Mouse (Mus musculus) midbrain, embryonic 14.5 days (tissue): ENCODE data around the gene Tns1. TPM values are rescaled to one million over a fixed set of nuclear protein-coding genes. Genes with fewer than 3 reads are reported as not detected.

Source experiments
- ATAC-seq: fragments of 200-750 bp; cut with Nextera tagmentation; 2 replicates; pipeline ENCODE4 v1.8.0; 2017; ENCODE audit warnings: moderate number of reproducible peaks, moderate library complexity; ENCODE audit not compliant: low FRiP score, low TSS enrichment
- DNase-seq: peaks from one replicate; pipeline ENCODE4 v3.0.0-alpha.2; 2015
- H3K27ac ChIP-seq: fragments of 300-500 bp; sonication (generic); replicated peaks from 2 replicates; pipeline ENCODE4 v1.5.1; 2014; ENCODE audit warnings: mild to moderate bottlenecking, low read depth, low read length, moderate library complexity
- H3K27me3 ChIP-seq: fragments of 300-500 bp; sonication (generic); 2 replicates; pipeline ENCODE4 v1.6.1; 2014; ENCODE audit warnings: low read length, control low read depth, mixed read lengths; ENCODE audit not compliant: control insufficient read depth, insufficient read depth
- H3K36me3 ChIP-seq: fragments of 300-500 bp; sonication (generic); 2 replicates; pipeline ENCODE4 v1.6.1; 2014; ENCODE audit warnings: low read length, control low read depth; ENCODE audit not compliant: control insufficient read depth, insufficient read depth
- H3K4me1 ChIP-seq: fragments of 300-500 bp; sonication (generic); 2 replicates; pipeline ENCODE4 v1.6.1; 2014; ENCODE audit warnings: mild to moderate bottlenecking, antibody characterized with exemption, low read length, control low read depth; ENCODE audit not compliant: control insufficient read depth, insufficient read depth
- H3K4me2 ChIP-seq: fragments of 300-500 bp; sonication (generic); 2 replicates; pipeline ENCODE4 v1.6.1; 2014; ENCODE audit warnings: mild to moderate bottlenecking, low read length, moderate library complexity
- H3K4me3 ChIP-seq: fragments of 300-500 bp; sonication (generic); replicated peaks from 2 replicates; pipeline ENCODE4 v1.5.1; 2014; ENCODE audit warnings: low read depth, low read length
- H3K9ac ChIP-seq: fragments of 300-500 bp; sonication (generic); replicated peaks from 2 replicates; pipeline ENCODE4 v1.6.1; 2014; ENCODE audit warnings: mild to moderate bottlenecking, low read length, moderate library complexity
- H3K9me3 ChIP-seq: fragments of 300-500 bp; sonication (generic); 2 replicates; pipeline ENCODE4 v1.6.1; 2016; ENCODE audit warnings: low read length, control low read depth, mixed read lengths; ENCODE audit not compliant: control insufficient read depth
- WGBS: fragments of 180-500 bp; shearing (Covaris S2); extraction: QIAGEN DNeasy Blood & Tissue Kit; methylation state at CpG from one replicate; pipeline ENCODE4 v1.1.7; 2014; 5-methylcytosine and 5-hydroxymethylcytosine counted together
- polyA plus RNA-seq: library from polyadenylated mRNA; unstranded; fragments of >200 nt; fragmentation: Nextera tagmentation; extraction: Ambion mirVana; gene quantifications from 2 replicates; pipeline ENCODE4 v1.2.1, GENCODE M21; 2014

Gene Tns1
- polyA plus RNA-seq, 1 experiment from 2014 or later: 11.0 TPM

GRCm38 (mm10) chr1:73880731-73881130, 243.5 kb downstream of the Tns1 start:
- Histone ChIP-seq H3K4me1 (no peaks in the 10 kb centered on the region), H3K9ac (no peak overlapping the region), H3K4me2 (no peak overlapping the region), H3K27me3 (no peaks in the 10 kb centered on the region), H3K36me3 (no peaks in the 10 kb centered on the region), H3K4me3 (no peak overlapping the region), H3K9me3 (peaks cover 5% of the 10 kb centered on the region), H3K27ac (no peak overlapping the region)
- DNase-seq (no peak), ATAC-seq (no peak)

DNA sequence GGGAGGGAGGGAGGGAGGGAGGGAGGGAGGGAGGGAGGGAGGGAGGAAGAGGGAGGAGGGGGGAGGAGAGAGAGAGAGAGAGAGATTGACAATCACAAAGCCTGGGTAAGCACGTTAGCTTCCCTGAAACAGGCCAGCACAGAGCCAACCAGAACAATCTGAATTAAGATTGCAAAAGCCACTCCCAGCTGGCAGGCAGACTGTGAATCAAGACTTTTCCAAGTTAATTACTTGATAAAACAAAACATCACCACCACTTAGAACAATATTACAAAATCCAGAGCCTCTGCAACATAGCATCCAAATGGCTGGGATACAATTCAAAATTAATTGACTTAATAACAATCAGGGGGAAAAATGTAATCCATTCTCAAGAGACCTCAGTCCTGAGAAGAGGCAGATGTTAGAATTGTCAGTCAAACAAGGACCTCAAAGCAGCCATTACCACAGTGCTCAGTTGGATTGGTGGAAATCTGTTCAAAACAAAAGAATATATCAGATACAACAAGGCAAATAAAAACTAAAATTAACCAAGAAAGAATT, 248.5 kb downstream of the Tns1 start:
- no peaks in the 10 kb centered on the region for H3K36me3 ChIP-seq
- DNase-seq (no peak), ATAC-seq (no peak)
- no peaks in the 10 kb centered on the region for H3K27me3 ChIP-seq
- no peaks in the 10 kb centered on the region for H3K9me3 ChIP-seq
- H3K4me3 ChIP-seq: no peak overlapping the region
- H3K4me2 ChIP-seq: no peak overlapping the region
- H3K4me1 ChIP-seq: no peaks in the 10 kb centered on the region
- no peak overlapping the region for H3K9ac ChIP-seq
- H3K27ac ChIP-seq: no peak overlapping the region
- 7% methylated on average over 1 of the region's 1 CpGs for WGBS

GRCm38 (mm10) chr1:73864314-73864713, 259.9 kb downstream of the Tns1 start:
- ATAC-seq (no peak), DNase-seq (no peak)
- Histone ChIP-seq H3K4me3 (no peak overlapping the region), H3K4me1 (peaks cover 4% of the 10 kb centered on the region; the same call in 1 of the 2 replicates), H3K36me3 (no peaks in the 10 kb centered on the region), H3K27ac (no peak overlapping the region), H3K9me3 (no peaks in the 10 kb centered on the region), H3K9ac (no peak overlapping the region), H3K27me3 (no peaks in the 10 kb centered on the region), H3K4me2 (no peak overlapping the region)
- WGBS: 73% methylated on average over 3 of the region's 3 CpGs

- Histone ChIP-seq H3K27ac (no peak overlapping the region), H3K4me3 (no peak overlapping the region), H3K36me3 (no peaks in the 10 kb centered on the region), H3K4me1 (peaks cover 4% of the 10 kb centered on the region; the same call in 1 of the 2 replicates), H3K9ac (no peak overlapping the region), H3K27me3 (no peaks in the 10 kb centered on the region), H3K9me3 (no peaks in the 10 kb centered on the region), H3K4me2 (no peak overlapping the region)
- ATAC-seq (no peak), DNase-seq (no peak)
- 59% methylated on average over 11 of the region's 11 CpGs for WGBS
These were observed 261.2 kb downstream of the Tns1 start for GRCm38 (mm10) chr1:73863074-73863431.

DNA sequence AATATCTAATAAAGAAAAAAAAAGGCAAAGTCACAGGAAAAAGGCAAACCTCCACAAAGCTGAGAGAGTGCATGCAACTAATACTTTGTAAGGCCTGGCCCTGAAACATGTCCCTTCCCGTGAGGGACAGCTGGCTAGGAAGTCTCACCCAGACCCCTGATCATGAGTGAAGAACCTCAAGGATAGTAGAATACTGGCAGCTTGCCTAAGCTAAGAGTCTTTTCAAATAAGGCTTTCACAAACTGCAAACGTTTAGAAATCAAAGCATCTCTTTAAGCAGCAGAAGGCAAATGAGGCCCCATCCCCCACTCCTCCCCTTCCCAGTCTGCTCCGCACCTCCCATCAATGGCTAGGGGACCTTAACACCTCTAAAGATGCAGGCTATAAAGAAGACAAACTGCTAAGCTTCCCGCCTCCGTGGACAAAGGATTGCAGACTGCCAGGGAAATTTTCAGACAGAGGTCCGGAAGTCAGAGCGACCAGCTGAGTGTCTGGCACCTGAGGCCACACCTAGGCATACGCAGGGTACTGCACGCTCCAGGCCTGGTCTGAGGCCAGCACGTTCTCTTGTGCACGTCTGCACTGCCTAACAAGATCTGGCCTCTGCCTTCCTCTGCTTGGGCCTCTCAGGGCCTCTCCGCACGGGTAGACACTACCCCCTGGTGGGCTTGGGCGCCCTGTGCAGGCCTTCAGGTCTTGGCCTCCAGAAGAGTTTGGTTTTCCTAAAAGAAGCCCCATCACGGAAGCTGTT, 261.8 kb downstream of the Tns1 start:
- Histone ChIP-seq H3K4me1 (peaks cover 4% of the 10 kb centered on the region; the same call in 1 of the 2 replicates), H3K36me3 (no peaks in the 10 kb centered on the region), H3K9me3 (no peaks in the 10 kb centered on the region), H3K27me3 (no peaks in the 10 kb centered on the region), H3K9ac (0 out of 2 replicates have a peak overlapping the region, but pooled peaks have one; percentile 16), H3K27ac (no peak overlapping the region), H3K4me3 (no peak overlapping the region), H3K4me2 (0 out of 2 replicates have a peak overlapping the region, but pooled peaks have one; percentile 15)
- peak; percentile 91 for ATAC-seq
- 12% methylated on average over 15 of the region's 15 CpGs for WGBS
- peak; percentile 79 for DNase-seq

DNA sequence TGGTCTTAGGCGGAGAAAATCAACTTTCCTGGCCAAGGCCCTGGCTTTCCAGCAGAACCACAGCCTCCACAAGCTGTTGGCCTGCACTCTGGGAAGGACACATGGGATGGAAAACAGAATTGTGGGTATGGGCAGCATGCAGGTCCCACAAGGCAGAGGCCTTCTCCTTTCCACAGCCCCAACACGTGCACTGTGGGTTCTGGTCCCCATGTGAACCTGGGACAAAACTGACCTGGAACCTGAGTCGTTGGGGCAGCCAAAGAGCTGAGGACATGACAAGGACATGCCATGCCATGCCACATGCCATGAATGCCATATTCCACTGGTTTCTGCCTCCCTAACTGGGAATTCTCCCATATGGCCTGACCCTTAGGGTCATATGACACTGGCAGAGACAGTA, 263.8 kb downstream of the Tns1 start:
- Histone ChIP-seq H3K4me3 (no peak overlapping the region), H3K27ac (no peak overlapping the region), H3K9me3 (no peaks in the 10 kb centered on the region), H3K4me1 (peaks cover 4% of the 10 kb centered on the region; the same call in 1 of the 2 replicates), H3K9ac (no peak overlapping the region), H3K36me3 (no peaks in the 10 kb centered on the region), H3K4me2 (no peak overlapping the region), H3K27me3 (no peaks in the 10 kb centered on the region)
- DNase-seq (no peak), ATAC-seq (no peak)
- 81% methylated on average over 3 of the region's 3 CpGs for WGBS

Other genes with a start within 250 kb of the Tns1 start
- gene Rufy4, start 1.1 kb upstream of the Tns1 start, polyA plus RNA-seq: 0.12 and 0.33 TPM in 2 replicates
- not detected in 2 replicates for gene Cxcr2, start 29.5 kb upstream of the Tns1 start, polyA plus RNA-seq
- not detected in 2 replicates for gene Cxcr1, start 70.2 kb upstream of the Tns1 start, polyA plus RNA-seq
- 322 and 338 TPM in 2 replicates for gene Arpc2, start 111.6 kb upstream of the Tns1 start, polyA plus RNA-seq
- 0.27 and 0.39 TPM in 2 replicates for gene Gpbar1, start 154.1 kb upstream of the Tns1 start, polyA plus RNA-seq
- gene Aamp, start 160.3 kb upstream of the Tns1 start, polyA plus RNA-seq: 184 and 205 TPM in 2 replicates
- gene Pnkd, start 160.5 kb upstream of the Tns1 start, polyA plus RNA-seq: 99.0 and 107 TPM in 2 replicates
- gene Tmbim1, start 181.2 kb upstream of the Tns1 start, polyA plus RNA-seq: 3.8 and 5.6 TPM in 2 replicates
- gene Catip, start 237.7 kb upstream of the Tns1 start, polyA plus RNA-seq: 0.30 and 0.57 TPM in 2 replicates